In the genomic region with DNA sequence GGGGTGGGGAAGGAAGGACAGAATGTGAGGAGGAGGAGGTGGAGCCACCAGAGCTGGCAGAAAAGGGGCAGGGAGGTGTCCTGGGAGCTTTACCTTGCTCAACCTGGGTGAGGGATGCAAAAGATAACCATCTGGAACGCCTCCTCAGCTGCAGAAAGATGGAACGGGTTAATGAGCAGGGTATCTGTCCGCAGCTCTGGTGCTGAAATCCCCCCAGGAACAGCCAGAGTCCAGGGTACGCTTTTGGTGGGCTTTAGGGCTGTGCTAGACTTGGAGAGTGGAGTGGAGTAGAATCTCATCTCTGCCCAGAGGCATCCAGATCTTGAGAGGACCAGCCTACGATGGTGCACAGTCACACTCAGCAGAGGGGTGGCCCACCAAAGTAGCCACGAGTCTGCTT, we compare ENCODE assay signal across 31 mouse cellular contexts. TPM values are rescaled to one million over a fixed set of nuclear protein-coding genes. Genes with fewer than 3 reads are reported as not detected.
DNase-seq lines count a peak whose midpoint lies in the region; ATAC-seq and TF ChIP-seq lines count a peak whose summit lies in the region.
"Had no signal": no experiment of that assay in that cellular context is flagged by ENCODE, and none has a peak within 500 bp of the region (broad histone marks: within the 10 kb centered on the region; RNA-seq: fewer than 3 reads in every experiment).

No protein-coding gene starts in this region.

- no peak for TF ChIP-seq POLR2A in limb, embryonic 14.5 days (IDR thresholded peaks at IDR 0.05; ENCODE audit: borderline replicate concordance, extremely low read depth, insufficient read depth, insufficient read length)

- no peaks in the 10 kb centered on the region for H3K36me3 ChIP-seq in intestine, embryonic 14.5 days (ENCODE audit: control insufficient read depth, insufficient read depth, low read length)
- no peaks in the 10 kb centered on the region for H3K36me3 ChIP-seq in intestine, embryonic 15.5 days
- H3K36me3 ChIP-seq in embryonic facial prominence, embryonic 10.5 days (replicated peaks) = no peaks in the 10 kb centered on the region
- no peaks in the 10 kb centered on the region for H3K36me3 ChIP-seq in limb, embryonic 14.5 days (ENCODE audit: control insufficient read depth, insufficient read depth, low read length)
- H3K36me3 ChIP-seq: embryonic facial prominence, embryonic 12.5 days; forebrain, embryonic 12.5 days; heart, embryonic 15.5 days; limb, embryonic 15.5 days; lung, embryonic 15.5 days; midbrain, embryonic 15.5 days; neural tube, embryonic 13.5 days had no signal

- no peak overlapping the region for H3K27ac ChIP-seq in intestine, embryonic 14.5 days (ENCODE audit: low read depth)
- no peak overlapping the region for H3K27ac ChIP-seq in intestine, embryonic 15.5 days
- H3K27ac ChIP-seq in embryonic facial prominence, embryonic 10.5 days (replicated peaks) = no peak overlapping the region
- H3K27ac ChIP-seq in limb, embryonic 14.5 days (replicated peaks; ENCODE audit: low read depth, low read length) = no peak overlapping the region
- H3K27ac ChIP-seq: embryonic facial prominence, embryonic 12.5 days; forebrain, embryonic 12.5 days; gastrocnemius, adult 2 months; heart, embryonic 15.5 days; limb, embryonic 15.5 days; liver, embryonic 14.5 days; lung, embryonic 15.5 days; midbrain, embryonic 15.5 days; neural tube, embryonic 13.5 days had no signal

- no peak overlapping the region for H3K9ac ChIP-seq in intestine, embryonic 14.5 days (ENCODE audit: low read length)
- no peak overlapping the region for H3K9ac ChIP-seq in intestine, embryonic 15.5 days
- no peak overlapping the region for H3K9ac ChIP-seq in limb, embryonic 14.5 days (ENCODE audit: low read depth, low read length, severe bottlenecking)
- H3K9ac ChIP-seq: embryonic facial prominence, embryonic 12.5 days; forebrain, embryonic 12.5 days; heart, embryonic 15.5 days; limb, embryonic 15.5 days; liver, embryonic 14.5 days; lung, embryonic 15.5 days; midbrain, embryonic 15.5 days; neural tube, embryonic 13.5 days had no signal

- peaks cover 5% of the 10 kb centered on the region; the same call in 1 of the 2 replicates for H3K4me1 ChIP-seq in intestine, embryonic 14.5 days (replicated peaks; ENCODE audit: control insufficient read depth, insufficient read depth, low read length)
- peaks cover 12% of the 10 kb centered on the region; the same call in 1 of the 2 replicates for H3K4me1 ChIP-seq in intestine, embryonic 15.5 days (replicated peaks)
- peaks cover 16% of the 10 kb centered on the region for H3K4me1 ChIP-seq in embryonic facial prominence, embryonic 10.5 days
- H3K4me1 ChIP-seq in limb, embryonic 14.5 days (ENCODE audit: control insufficient read depth, insufficient read depth, low read length) = peaks cover 3% of the 10 kb centered on the region; the same call in 1 of the 2 replicates
- H3K4me1 ChIP-seq: lung, embryonic 15.5 days had no signal

- peak; percentile 83 for DNase-seq in intestine, embryonic 14.5 days (ENCODE audit: low spot score)
- DNase-seq in R1 (ENCODE audit: low read depth, low spot score) = peak; percentile 23
- DNase-seq in embryonic facial prominence, embryonic 10.5 days (ENCODE audit: low spot score) = peak; percentile 57
- DNase-seq in limb, embryonic 14.5 days (ENCODE audit: low spot score) = peak; percentile 33
- no peak for DNase-seq in c-Kit-positive CD71-positive TER-119-positive erythroid progenitor cells, embryonic 14.5 days (ENCODE audit: low spot score)
- DNase-seq in layer of hippocampus, adult 8-10 months (ENCODE audit: low spot score in 2 of 2) = no peak
- DNase-seq: adrenal gland, adult 2 months; cerebellum, adult 11-12 months; cerebellum, postnatal 14 days; gastrocnemius, adult 2 months; heart, postnatal 4 days; kidney, adult 18-20 months; kidney, postnatal 14 days; lung, postnatal 4 days; thymus, postnatal 14 days had no signal

- H3K4me3 ChIP-seq in intestine, embryonic 14.5 days (ENCODE audit: low read depth, low read length) = no peak overlapping the region
- H3K4me3 ChIP-seq in intestine, embryonic 15.5 days (replicated peaks) = no peak overlapping the region
- no peak overlapping the region for H3K4me3 ChIP-seq in embryonic facial prominence, embryonic 10.5 days
- H3K4me3 ChIP-seq in limb, embryonic 14.5 days (replicated peaks; ENCODE audit: low read length) = no peak overlapping the region
- H3K4me3 ChIP-seq: embryonic facial prominence, embryonic 12.5 days; forebrain, embryonic 12.5 days; gastrocnemius, adult 2 months; heart, embryonic 15.5 days; limb, embryonic 15.5 days; lung, embryonic 15.5 days; midbrain, embryonic 15.5 days; neural tube, embryonic 13.5 days had no signal

- WGBS in intestine, embryonic 14.5 days = 17% methylated on average over 6 of the region's 6 CpGs
- 13% methylated on average over 6 of the region's 6 CpGs for WGBS in intestine, embryonic 15.5 days
- WGBS in embryonic facial prominence, embryonic 10.5 days = 18% methylated on average over 6 of the region's 6 CpGs
- WGBS in limb, embryonic 14.5 days = 11% methylated on average over 6 of the region's 6 CpGs

- no peak for ATAC-seq in intestine, embryonic 14.5 days (replicated peaks; ENCODE audit: low FRiP score, low TSS enrichment, low read depth)
- ATAC-seq in intestine, embryonic 15.5 days = no peak
- ATAC-seq in limb, embryonic 14.5 days (ENCODE audit: low FRiP score, low read depth) = no peak
- ATAC-seq: midbrain, embryonic 15.5 days; Patski had no signal

- peaks cover 45% of the 10 kb centered on the region for H3K27me3 ChIP-seq in intestine, embryonic 14.5 days (replicated peaks; ENCODE audit: control insufficient read depth, insufficient read depth, low read length)
- H3K27me3 ChIP-seq in intestine, embryonic 15.5 days (replicated peaks) = peaks cover 56% of the 10 kb centered on the region
- H3K27me3 ChIP-seq in embryonic facial prominence, embryonic 10.5 days (replicated peaks; ENCODE audit: low read depth, poor library complexity, severe bottlenecking) = peaks cover 91% of the 10 kb centered on the region
- H3K27me3 ChIP-seq in limb, embryonic 14.5 days (ENCODE audit: control insufficient read depth, insufficient read depth, low read length) = peaks cover 32% of the 10 kb centered on the region

- no peak overlapping the region for H3K4me2 ChIP-seq in intestine, embryonic 14.5 days (ENCODE audit: low read length)
- H3K4me2 ChIP-seq in intestine, embryonic 15.5 days (replicated peaks) = no peak overlapping the region
- no peak overlapping the region for H3K4me2 ChIP-seq in limb, embryonic 14.5 days (replicated peaks; ENCODE audit: low read depth, low read length, severe bottlenecking)
- H3K4me2 ChIP-seq: embryonic facial prominence, embryonic 12.5 days; forebrain, embryonic 12.5 days; heart, embryonic 15.5 days; limb, embryonic 15.5 days; lung, embryonic 15.5 days; midbrain, embryonic 15.5 days; neural tube, embryonic 13.5 days had no signal

- no peaks in the 10 kb centered on the region for H3K9me3 ChIP-seq in intestine, embryonic 14.5 days (ENCODE audit: control insufficient read depth, low read length)
- H3K9me3 ChIP-seq in intestine, embryonic 15.5 days = no peaks in the 10 kb centered on the region
- no peaks in the 10 kb centered on the region for H3K9me3 ChIP-seq in embryonic facial prominence, embryonic 10.5 days
- H3K9me3 ChIP-seq in limb, embryonic 14.5 days (ENCODE audit: control insufficient read depth, low read length) = no peaks in the 10 kb centered on the region
- H3K9me3 ChIP-seq: embryonic facial prominence, embryonic 12.5 days; forebrain, embryonic 12.5 days; heart, embryonic 15.5 days; limb, embryonic 15.5 days; lung, embryonic 15.5 days; midbrain, embryonic 15.5 days; neural tube, embryonic 13.5 days had no signal

RNA-seq across cellular contexts. Expression of gene Otop3, which starts 1.6 kb away (rescaled TPM):
- 0.36 and 0.65 TPM in 2 replicates for polyA plus RNA-seq in intestine, embryonic 14.5 days (2014; fragmentation: Nextera tagmentation; extraction: Ambion mirVana)
- polyA plus RNA-seq in intestine, embryonic 15.5 days (2015; fragmentation: Nextera tagmentation; extraction: Ambion mirVana) = 0.77 and 1.2 TPM in 2 replicates
- not detected in 2 replicates for polyA plus RNA-seq in embryonic facial prominence, embryonic 10.5 days (2016; fragmentation: Nextera tagmentation; extraction: Ambion mirVana)
- polyA plus RNA-seq in limb, embryonic 14.5 days (2012; rRNA removed) = not detected in 2 replicates
- polyA plus RNA-seq in limb, embryonic 14.5 days (2014; fragmentation: Nextera tagmentation; extraction: Ambion mirVana) = not detected in 2 replicates
- total RNA-seq in layer of hippocampus, adult 8-10 months (2022) = under 1 TPM in 2 of 4 experiments, not detected in 2; 0.14 to 0.27 TPM
- total RNA-seq: adrenal gland, adult 2 months; ES-E14; gastrocnemius, adult 2 months; gastrocnemius, postnatal 4 days; heart, postnatal 4 days; megakaryocyte-erythroid progenitor cell, adult 5-6 weeks had no signal
- polyA plus RNA-seq: embryonic facial prominence, embryonic 12.5 days; forebrain, embryonic 12.5 days; heart, embryonic 15.5 days; liver, embryonic 14.5 days; lung, embryonic 15.5 days; Patski; spleen, adult 2 months had no signal

RNA-seq across cellular contexts. Expression of gene Ush1g, which starts 14.3 kb away (rescaled TPM):
- 0.14 TPM in 1 of 2 replicates, not detected in the other for polyA plus RNA-seq in intestine, embryonic 14.5 days (2014; fragmentation: Nextera tagmentation; extraction: Ambion mirVana)
- polyA plus RNA-seq in intestine, embryonic 15.5 days (2015; fragmentation: Nextera tagmentation; extraction: Ambion mirVana) = 0.08 TPM in 1 of 2 replicates, not detected in the other
- 0.04 TPM in 2 replicates for polyA plus RNA-seq in embryonic facial prominence, embryonic 10.5 days (2016; fragmentation: Nextera tagmentation; extraction: Ambion mirVana)
- not detected in 2 replicates for polyA plus RNA-seq in limb, embryonic 14.5 days (2012; rRNA removed)
- polyA plus RNA-seq in limb, embryonic 14.5 days (2014; fragmentation: Nextera tagmentation; extraction: Ambion mirVana) = not detected in 2 replicates
- under 1 TPM; 0.36 to 0.95 (median 0.59) TPM for total RNA-seq in layer of hippocampus, adult 8-10 months (2022)
- total RNA-seq: ES-E14; gastrocnemius, postnatal 4 days; megakaryocyte-erythroid progenitor cell, adult 5-6 weeks had no signal
- polyA plus RNA-seq: forebrain, embryonic 12.5 days; lung, embryonic 15.5 days had no signal

RNA-seq across cellular contexts. Expression of gene Otop2, which starts 29.2 kb away (rescaled TPM):
- not detected in 2 replicates for polyA plus RNA-seq in intestine, embryonic 14.5 days (2014; fragmentation: Nextera tagmentation; extraction: Ambion mirVana)
- polyA plus RNA-seq in intestine, embryonic 15.5 days (2015; fragmentation: Nextera tagmentation; extraction: Ambion mirVana) = not detected in 2 replicates
- not detected in 2 replicates for polyA plus RNA-seq in embryonic facial prominence, embryonic 10.5 days (2016; fragmentation: Nextera tagmentation; extraction: Ambion mirVana)
- 0.29 and 0.44 TPM in 2 replicates for polyA plus RNA-seq in limb, embryonic 14.5 days (2012; rRNA removed)
- 0.08 and 0.19 TPM in 2 replicates for polyA plus RNA-seq in limb, embryonic 14.5 days (2014; fragmentation: Nextera tagmentation; extraction: Ambion mirVana)
- total RNA-seq in layer of hippocampus, adult 8-10 months (2022) = under 1 TPM; 0.30 to 0.55 (median 0.40) TPM
- total RNA-seq: adrenal gland, adult 2 months; adrenal gland, postnatal 4 days; gastrocnemius, adult 2 months; gastrocnemius, postnatal 4 days; heart, postnatal 4 days; layer of hippocampus, postnatal 10 days; megakaryocyte-erythroid progenitor cell, adult 5-6 weeks had no signal
- polyA plus RNA-seq: adrenal gland, adult 2 months; forebrain, embryonic 12.5 days; heart, embryonic 15.5 days; liver, embryonic 14.5 days; lung, embryonic 15.5 days; midbrain, embryonic 15.5 days; neural tube, embryonic 13.5 days; Patski; spleen, adult 2 months had no signal

RNA-seq across cellular contexts. Expression of gene Hid1, which starts 31.4 kb away (rescaled TPM):
- polyA plus RNA-seq in intestine, embryonic 14.5 days (2014; fragmentation: Nextera tagmentation; extraction: Ambion mirVana) = 11.5 and 14.4 TPM in 2 replicates
- 17.1 and 22.7 TPM in 2 replicates for polyA plus RNA-seq in intestine, embryonic 15.5 days (2015; fragmentation: Nextera tagmentation; extraction: Ambion mirVana)
- polyA plus RNA-seq in embryonic facial prominence, embryonic 10.5 days (2016; fragmentation: Nextera tagmentation; extraction: Ambion mirVana) = 8.6 and 9.6 TPM in 2 replicates
- 4.5 and 5.9 TPM in 2 replicates for polyA plus RNA-seq in limb, embryonic 14.5 days (2012; rRNA removed)
- 2.1 and 2.3 TPM in 2 replicates for polyA plus RNA-seq in limb, embryonic 14.5 days (2014; fragmentation: Nextera tagmentation; extraction: Ambion mirVana)
- total RNA-seq in layer of hippocampus, adult 8-10 months (2022) = 100 to 1,000 TPM; 104 to 119 (median 117) TPM
- total RNA-seq: megakaryocyte-erythroid progenitor cell, adult 5-6 weeks had no signal

RNA-seq across cellular contexts. Expression of gene Fads6, which starts 38.7 kb away (rescaled TPM):
- polyA plus RNA-seq in intestine, embryonic 14.5 days (2014; fragmentation: Nextera tagmentation; extraction: Ambion mirVana) = 1.4 and 1.6 TPM in 2 replicates
- polyA plus RNA-seq in intestine, embryonic 15.5 days (2015; fragmentation: Nextera tagmentation; extraction: Ambion mirVana) = 1.5 and 1.7 TPM in 2 replicates
- 0.27 and 0.62 TPM in 2 replicates for polyA plus RNA-seq in embryonic facial prominence, embryonic 10.5 days (2016; fragmentation: Nextera tagmentation; extraction: Ambion mirVana)
- polyA plus RNA-seq in limb, embryonic 14.5 days (2012; rRNA removed) = 0.35 and 0.40 TPM in 2 replicates
- 0.12 TPM in 1 of 2 replicates, not detected in the other for polyA plus RNA-seq in limb, embryonic 14.5 days (2014; fragmentation: Nextera tagmentation; extraction: Ambion mirVana)
- total RNA-seq in layer of hippocampus, adult 8-10 months (2022) = 10 to 100 TPM; 16.7 to 18.5 (median 17.1) TPM
- total RNA-seq: megakaryocyte-erythroid progenitor cell, adult 5-6 weeks had no signal

Comparison
In these comparisons a context has a peak if more than half of its experiments do, and no peak if none do; other contexts are left out.
1. DNase-seq: peak in intestine, embryonic 14.5 days (single experiment), R1 (single experiment), embryonic facial prominence, embryonic 10.5 days (single experiment) and limb, embryonic 14.5 days (single experiment); none in c-Kit-positive CD71-positive TER-119-positive erythroid progenitor cells, embryonic 14.5 days (single experiment) and layer of hippocampus, adult 8-10 months (0 of 2).